Mouse (Mus musculus) stomach, postnatal 0 days (tissue): ENCODE measurements around the gene Smad1. TPM values are rescaled to one million over a fixed set of nuclear protein-coding genes. Genes with fewer than 3 reads are reported as not detected.

Experiments used
- ATAC-seq: fragments of 200-750 bp; cut with Nextera tagmentation; 2 replicates; pipeline ENCODE4 v1.8.0; 2017; ENCODE audit not compliant: low FRiP score, low TSS enrichment
- DNase-seq: peaks from one replicate; pipeline ENCODE4 v3.0.0-alpha.2; 2016; ENCODE audit warnings: low spot score
- H3K27ac ChIP-seq: fragments of 300-500 bp; sonication (generic); replicated peaks from 2 replicates; pipeline ENCODE4 v1.5.1; 2014; ENCODE audit warnings: mild to moderate bottlenecking, control low read depth
- H3K27me3 ChIP-seq: fragments of 300-500 bp; sonication (generic); 2 replicates; pipeline ENCODE4 v1.6.1; 2014; ENCODE audit warnings: low read length; ENCODE audit not compliant: control insufficient read depth, insufficient read depth
- H3K36me3 ChIP-seq: fragments of 300-500 bp; sonication (generic); 2 replicates; pipeline ENCODE4 v1.6.1; 2014; ENCODE audit warnings: low read length, mixed read lengths; ENCODE audit not compliant: control insufficient read depth, insufficient read depth
- H3K4me1 ChIP-seq: fragments of 300-500 bp; sonication (generic); replicated peaks from 2 replicates; pipeline ENCODE4 v1.6.1; 2014; ENCODE audit warnings: antibody characterized with exemption; ENCODE audit not compliant: control insufficient read depth, insufficient read depth
- H3K4me2 ChIP-seq: fragments of 300-500 bp; sonication (generic); replicated peaks from 2 replicates; pipeline ENCODE4 v1.6.1; 2014; ENCODE audit warnings: low read depth, mild to moderate bottlenecking, control low read depth, moderate library complexity
- H3K4me3 ChIP-seq: fragments of 300-500 bp; sonication (generic); 2 replicates; pipeline ENCODE4 v1.5.1; 2014; ENCODE audit warnings: low read depth, low read length, control low read depth
- H3K9ac ChIP-seq: fragments of 300-500 bp; sonication (generic); 2 replicates; pipeline ENCODE4 v1.6.1; 2014; ENCODE audit warnings: mild to moderate bottlenecking, low read length, control low read depth, mixed read lengths
- H3K9me3 ChIP-seq: fragments of 300-500 bp; sonication (generic); 2 replicates; pipeline ENCODE4 v1.6.1; 2016; ENCODE audit warnings: low read length; ENCODE audit not compliant: control insufficient read depth
- CTCF ChIP-seq: IDR thresholded peaks from 2 replicates; pipeline ENCODE4 v1.5.1; 2016; ENCODE audit warnings: antibody characterized with exemption, low read depth, mild to moderate bottlenecking, moderate library complexity
- EP300 ChIP-seq: optimal IDR thresholded peaks from 2 replicates; pipeline ENCODE3; 2016; ENCODE audit warnings: antibody characterized with exemption
- WGBS: fragments of 180-500 bp; shearing (Covaris S2); extraction: QIAGEN DNeasy Blood & Tissue Kit; methylation state at CpG from one replicate; pipeline ENCODE4 v1.1.7; 2014; 5-methylcytosine and 5-hydroxymethylcytosine counted together
- polyA plus RNA-seq: library from polyadenylated mRNA; unstranded; fragments of >200 nt; fragmentation: Nextera tagmentation; extraction: Ambion mirVana; gene quantifications from 2 replicates; pipeline ENCODE4 v1.2.1, GENCODE M21; 2015

Smad1 gene
- polyA plus RNA-seq, 1 experiment from 2014 or later, result 25.9 TPM

DNA sequence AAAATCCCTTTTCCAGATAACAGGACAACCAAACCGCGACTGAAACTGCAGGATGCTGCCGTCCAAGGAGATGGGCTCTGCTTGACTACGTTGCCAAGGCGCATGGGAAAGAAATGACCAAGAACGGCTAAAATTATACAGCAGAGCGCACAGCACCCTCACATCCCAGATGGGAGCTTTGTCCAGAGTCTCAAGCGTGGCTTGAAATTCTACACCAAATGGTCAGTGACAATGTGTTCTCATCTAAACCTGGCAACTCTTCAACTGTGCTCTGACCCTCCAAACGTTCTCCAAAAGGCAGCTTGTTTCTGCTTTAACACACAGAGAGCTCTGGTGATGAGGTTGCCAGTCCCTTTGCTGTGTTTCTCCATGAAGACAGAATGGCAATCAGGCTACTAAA, 39.0 kb downstream of the Smad1 start:
- ATAC-seq, result no peak
- no peak overlapping the region for H3K9ac ChIP-seq
- no peaks in the 10 kb centered on the region for H3K27me3 ChIP-seq
- TF ChIP-seq CTCF (no peak), EP300 (no peak)
- no peak overlapping the region for H3K4me3 ChIP-seq
- DNase-seq, result no peak
- peak overlapping the region; percentile 75 for H3K27ac ChIP-seq
- no peaks in the 10 kb centered on the region; the same call in 1 of the 2 replicates for H3K36me3 ChIP-seq
- no peak overlapping the region for H3K4me2 ChIP-seq
- H3K4me1 ChIP-seq, result no peaks in the 10 kb centered on the region
- no peaks in the 10 kb centered on the region for H3K9me3 ChIP-seq
- WGBS, result 38% methylated on average over 9 of the region's 9 CpGs

GRCm38 (mm10) chr8:79355721-79356434, 43.4 kb downstream of the Smad1 start:
- Histone ChIP-seq H3K4me1 (no peaks in the 10 kb centered on the region), H3K9ac (no peak overlapping the region; the same call in 1 of the 2 replicates), H3K4me2 (no peak overlapping the region), H3K9me3 (no peaks in the 10 kb centered on the region), H3K36me3 (peaks cover 6% of the 10 kb centered on the region; the same call in 1 of the 2 replicates), H3K4me3 (no peak overlapping the region), H3K27me3 (no peaks in the 10 kb centered on the region), H3K27ac (peak overlapping the region; percentile 59)
- WGBS, result 48% methylated on average over 16 of the region's 16 CpGs
- DNase-seq (peak; percentile 65), ATAC-seq (peak; percentile 18; the same call in 1 of the 2 replicates)
- no peak for TF ChIP-seq EP300
- 0 out of 2 replicates have a peak, but pooled peaks have one; percentile 11 for TF ChIP-seq CTCF

- H3K27ac ChIP-seq, result no peak overlapping the region
- H3K4me3 ChIP-seq, result no peak overlapping the region
- peaks cover 4% of the 10 kb centered on the region; the same call in 1 of the 2 replicates for H3K4me1 ChIP-seq
- no peak for DNase-seq
- no peak for TF ChIP-seq EP300
- TF ChIP-seq CTCF, result no peak
- H3K9me3 ChIP-seq, result no peaks in the 10 kb centered on the region
- WGBS, result 56% methylated on average over 7 of the region's 7 CpGs
- peaks cover 7% of the 10 kb centered on the region for H3K36me3 ChIP-seq
- no peak for ATAC-seq
- H3K9ac ChIP-seq, result no peak overlapping the region
- H3K4me2 ChIP-seq, result no peak overlapping the region
- no peaks in the 10 kb centered on the region for H3K27me3 ChIP-seq
Measured at GRCm38 (mm10) chr8:79354009-79354408, 45.3 kb downstream of the Smad1 start.

GRCm38 (mm10) chr8:79351916-79352315, 47.4 kb downstream of the Smad1 start:
- no peak overlapping the region for H3K4me3 ChIP-seq
- TF ChIP-seq EP300 (no peak), CTCF (no peak)
- no peak overlapping the region for H3K4me2 ChIP-seq
- H3K4me1 ChIP-seq, result peaks cover 4% of the 10 kb centered on the region; the same call in 1 of the 2 replicates
- no peaks in the 10 kb centered on the region for H3K27me3 ChIP-seq
- no peaks in the 10 kb centered on the region for H3K9me3 ChIP-seq
- WGBS, result 74% methylated on average over 8 of the region's 8 CpGs
- DNase-seq (no peak), ATAC-seq (no peak)
- H3K9ac ChIP-seq, result no peak overlapping the region
- peak overlapping the region; percentile 26 for H3K27ac ChIP-seq
- H3K36me3 ChIP-seq, result peaks cover 11% of the 10 kb centered on the region

DNA sequence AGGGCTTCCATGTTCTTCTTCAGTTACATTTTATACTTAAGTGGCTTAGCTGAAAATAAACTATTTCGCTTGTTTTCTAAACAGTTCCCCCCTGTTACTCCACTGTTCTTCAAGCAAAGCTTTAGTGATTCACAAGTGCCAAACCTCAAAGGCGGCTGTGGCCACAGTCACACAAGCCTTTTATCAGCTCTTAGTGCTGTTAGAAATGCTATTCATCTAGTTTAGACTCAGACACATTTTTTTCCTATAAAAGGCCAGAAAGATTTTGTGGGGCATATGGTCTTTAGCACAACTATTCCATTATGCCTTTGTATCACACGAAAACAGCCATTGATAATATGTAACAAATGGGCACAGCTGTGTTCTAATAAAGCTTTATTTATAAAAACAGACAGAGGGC, 48.5 kb downstream of the Smad1 start:
- WGBS, result 32% methylated on average over 3 of the region's 3 CpGs
- peak; percentile 33 for TF ChIP-seq EP300
- no peak for TF ChIP-seq CTCF
- no peaks in the 10 kb centered on the region for H3K9me3 ChIP-seq
- H3K9ac ChIP-seq, result no peak overlapping the region
- H3K27me3 ChIP-seq, result no peaks in the 10 kb centered on the region
- peaks cover 4% of the 10 kb centered on the region; the same call in 1 of the 2 replicates for H3K4me1 ChIP-seq
- no peak overlapping the region for H3K4me2 ChIP-seq
- no peak overlapping the region for H3K4me3 ChIP-seq
- DNase-seq (no peak), ATAC-seq (no peak; the same call in 1 of the 2 replicates)
- peaks cover 11% of the 10 kb centered on the region for H3K36me3 ChIP-seq
- peak overlapping the region; percentile 82 for H3K27ac ChIP-seq

- TF ChIP-seq EP300 (no peak), CTCF (peak; percentile 55)
- Histone ChIP-seq H3K27ac (peak overlapping the region; percentile 82), H3K4me2 (0 out of 2 replicates have a peak overlapping the region, but pooled peaks have one; percentile 4), H3K9me3 (no peaks in the 10 kb centered on the region), H3K4me1 (peaks cover 4% of the 10 kb centered on the region; the same call in 1 of the 2 replicates), H3K27me3 (no peaks in the 10 kb centered on the region), H3K36me3 (peaks cover 11% of the 10 kb centered on the region), H3K4me3 (no peak overlapping the region), H3K9ac (no peak overlapping the region)
- ATAC-seq, result peak; percentile 87
- DNase-seq, result peak; percentile 66
- 7% methylated on average over 6 of the region's 6 CpGs for WGBS
Measured at GRCm38 (mm10) chr8:79350094-79350593, 49.2 kb downstream of the Smad1 start.
